Mouse (Mus musculus) kidney, postnatal 36 days (tissue): Measurements from ENCODE around the gene Rimbp2.

Experiments
- DNase-seq, 2 experiments: peaks; one replicate each; pipeline ENCODE4 v3.0.0; 2021 to 2022; ENCODE audit warnings: mixed read lengths in 2 of 2

Gene Rimbp2

DNA sequence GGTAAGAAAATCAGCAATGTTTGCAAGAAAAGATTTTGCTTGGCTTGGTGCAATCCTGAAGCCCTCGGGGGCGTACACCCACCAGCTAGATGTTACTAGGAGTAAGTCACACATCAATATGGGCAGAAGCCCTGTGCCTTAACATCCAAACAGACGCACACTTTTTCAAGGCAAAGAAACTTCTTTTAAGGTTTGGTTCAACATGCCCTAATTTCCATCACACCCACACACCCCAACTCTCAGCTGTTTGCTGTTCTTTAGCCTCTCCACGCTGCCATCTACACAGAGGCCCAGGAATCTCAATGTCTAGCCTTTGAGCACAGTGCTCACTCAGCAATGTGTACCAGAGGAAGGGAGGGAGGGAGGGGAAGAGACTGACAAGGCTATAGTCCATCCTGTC is 28.2 kb downstream of the Rimbp2 start:
- DNase-seq = no peak

- DNase-seq = no peak
Measured at GRCm38 (mm10) chr5:128920112-128920511, 33.2 kb downstream of the Rimbp2 start.

- DNase-seq = peak; percentile 54 to 85
Measured at GRCm38 (mm10) chr5:128917116-128917959, 35.9 kb downstream of the Rimbp2 start.

DNA sequence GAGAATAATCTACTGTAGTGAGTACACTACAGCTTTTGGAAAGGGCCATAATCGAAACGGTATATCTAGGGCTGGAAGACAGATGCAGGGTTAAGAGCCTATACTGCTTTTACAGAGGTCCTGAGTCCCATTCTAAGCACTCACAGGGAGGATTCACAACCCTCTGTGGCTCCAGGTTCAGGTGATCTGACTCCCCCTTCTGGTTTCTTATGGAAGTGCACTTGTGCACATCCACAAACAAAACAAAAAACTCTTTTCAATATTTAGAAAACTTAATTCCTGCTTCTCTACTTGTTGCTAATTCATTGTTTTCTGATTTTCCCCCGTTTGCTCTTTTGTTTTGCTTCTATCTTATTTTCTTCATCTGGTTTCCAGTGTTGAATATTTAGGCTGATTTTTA is 39.5 kb downstream of the Rimbp2 start:
- DNase-seq = no peak

DNA sequence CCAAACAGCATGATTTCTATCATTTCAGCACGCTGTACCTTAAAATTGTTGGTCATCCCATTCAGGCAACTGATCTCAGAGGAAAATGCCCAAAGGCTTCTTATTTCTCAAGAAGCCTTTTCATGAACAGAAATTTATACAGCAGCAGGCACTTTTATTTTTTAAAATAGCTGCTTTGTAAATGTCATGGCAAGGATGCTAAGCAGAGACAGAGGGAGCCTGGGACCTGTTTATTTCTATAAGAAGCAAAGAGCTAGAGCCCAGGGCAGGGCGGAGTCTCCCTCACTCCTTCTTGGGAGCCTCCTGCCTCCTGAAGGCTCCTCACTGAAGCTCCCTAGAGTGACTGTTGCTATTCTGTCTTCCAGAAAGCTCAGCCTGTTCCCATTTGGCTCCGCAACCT is 40.9 kb downstream of the Rimbp2 start:
- DNase-seq = no peak

- no peak for DNase-seq
Measured at GRCm38 (mm10) chr5:128911593-128911992, 41.7 kb downstream of the Rimbp2 start.

DNA sequence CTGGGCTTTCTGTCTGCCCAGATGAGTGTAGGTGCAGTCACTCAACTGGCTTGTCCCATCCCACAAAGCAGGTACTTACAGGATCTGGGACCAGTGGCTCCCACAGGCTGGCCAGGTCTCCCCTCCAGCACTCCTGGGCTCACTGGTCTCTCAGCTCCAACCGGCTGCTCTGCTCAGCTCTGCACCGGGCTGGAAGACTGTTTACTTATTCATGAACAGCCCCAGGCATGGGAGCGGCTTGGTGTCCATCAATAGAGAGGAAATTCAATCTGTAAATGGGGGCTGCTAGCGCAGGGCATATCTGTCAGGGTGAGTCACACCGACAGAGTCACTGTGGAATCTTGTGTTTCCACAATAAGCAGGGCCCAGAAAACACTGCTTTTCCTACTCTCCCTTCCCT is 49.2 kb downstream of the Rimbp2 start:
- no peak for DNase-seq

DNA sequence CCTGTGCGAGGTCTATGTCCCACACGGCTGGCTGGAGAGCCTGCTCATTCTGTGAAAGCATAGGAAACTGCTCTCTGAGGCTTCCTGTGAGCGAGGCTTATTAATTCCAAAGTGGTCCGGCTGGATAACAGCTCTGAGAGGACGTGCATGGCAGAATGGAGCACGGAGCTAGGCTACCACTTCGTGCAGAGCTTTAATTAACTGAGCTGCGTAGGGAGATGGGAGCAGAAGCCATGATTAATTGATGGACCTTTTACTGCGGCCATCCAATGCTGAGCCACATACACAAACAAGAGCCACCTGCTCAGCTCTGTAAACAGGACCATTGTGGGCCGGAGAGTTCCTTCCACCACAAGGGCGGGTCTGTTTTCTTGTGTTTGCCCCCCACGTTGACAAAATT is 50.2 kb downstream of the Rimbp2 start:
- no peak for DNase-seq

DNA sequence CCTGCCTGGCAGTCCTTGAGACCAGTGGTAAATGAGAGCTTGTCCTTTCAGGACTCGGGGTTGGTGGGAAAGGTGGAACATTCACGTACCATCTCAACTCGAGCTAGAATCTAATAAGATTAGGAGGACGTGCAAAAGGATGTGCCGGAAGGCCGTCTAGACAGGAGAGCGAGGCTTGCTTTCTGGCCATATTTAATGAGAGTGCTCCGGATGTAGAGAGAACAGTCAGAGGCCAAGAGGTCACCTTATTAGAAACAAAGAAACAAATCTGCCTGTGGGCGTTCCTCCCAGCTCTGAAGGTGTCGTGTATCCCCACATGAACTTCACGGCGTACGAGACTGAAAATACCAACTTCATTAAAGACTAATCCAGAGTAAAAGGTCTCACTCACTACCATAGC is 53.3 kb downstream of the Rimbp2 start:
- DNase-seq = no peak

DNA sequence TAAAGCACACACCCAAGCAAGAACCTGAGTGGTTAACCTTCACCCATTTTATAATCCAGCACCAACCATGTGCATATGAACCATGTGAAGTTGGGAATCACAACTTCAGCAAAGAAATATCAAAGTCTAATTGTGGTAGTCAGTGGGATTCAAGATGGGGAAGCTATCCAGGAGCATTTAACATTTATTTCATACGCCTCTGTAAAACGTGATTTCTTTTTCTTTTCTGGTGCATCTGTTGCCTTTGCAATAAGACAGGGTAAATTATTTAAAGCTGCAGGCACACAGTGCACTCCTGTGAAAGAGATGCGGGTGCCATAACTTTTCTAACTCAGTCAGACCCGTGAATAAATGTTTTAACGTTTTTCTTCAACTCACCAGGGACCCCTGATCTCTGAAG is 58.4 kb downstream of the Rimbp2 start:
- DNase-seq = no peak

GRCm38 (mm10) chr5:128887546-128887945 is 65.7 kb downstream of the Rimbp2 start:
- peak; percentile 30 to 38 for DNase-seq

DNA sequence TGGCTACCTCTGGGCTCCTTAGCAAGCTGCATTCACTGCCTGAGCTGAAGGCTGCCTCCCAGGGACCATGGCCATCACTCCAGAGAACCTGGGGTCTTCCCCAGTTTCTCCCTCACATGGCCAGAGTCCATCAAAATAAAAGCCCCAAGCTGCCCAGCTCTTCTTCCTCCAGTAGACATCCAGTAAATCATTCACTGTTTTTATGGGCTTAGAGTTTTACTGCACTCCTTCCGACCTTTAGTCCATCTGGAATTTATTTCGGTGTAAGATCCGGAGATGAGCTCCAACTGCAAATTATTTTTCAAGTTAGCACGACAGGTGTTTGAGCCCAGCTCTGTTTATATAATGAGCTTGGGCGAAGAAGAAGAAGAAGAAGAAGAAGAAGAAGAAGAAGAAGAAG is 69.0 kb downstream of the Rimbp2 start:
- peak; percentile 22 to 32 for DNase-seq

- DNase-seq = peak in 1 of 2 experiments; percentile 35
Measured at GRCm38 (mm10) chr5:128879092-128879491, 74.2 kb downstream of the Rimbp2 start.

- DNase-seq = peak; percentile 22 to 39
Measured at GRCm38 (mm10) chr5:128877425-128878035, 75.8 kb downstream of the Rimbp2 start.

DNA sequence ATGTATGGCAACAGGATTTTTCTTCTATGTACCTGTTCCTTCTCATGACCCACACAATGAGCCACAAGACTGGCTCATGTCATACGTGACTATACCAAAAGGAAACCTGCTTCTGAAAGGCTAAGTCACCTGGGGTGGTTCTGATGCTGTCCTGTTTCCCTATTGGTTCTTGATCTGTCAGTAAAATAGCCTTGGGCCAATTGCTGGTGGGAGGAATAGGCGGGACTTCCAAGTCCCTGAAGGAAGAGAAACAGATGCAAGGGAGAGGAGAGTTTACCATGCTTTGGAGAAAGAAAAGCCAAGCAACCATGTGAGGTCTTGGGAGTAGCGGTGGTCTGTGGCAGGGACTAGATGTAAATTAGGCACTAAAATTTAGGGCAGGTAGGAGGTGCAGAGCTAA is 81.6 kb downstream of the Rimbp2 start:
- no peak for DNase-seq

DNA sequence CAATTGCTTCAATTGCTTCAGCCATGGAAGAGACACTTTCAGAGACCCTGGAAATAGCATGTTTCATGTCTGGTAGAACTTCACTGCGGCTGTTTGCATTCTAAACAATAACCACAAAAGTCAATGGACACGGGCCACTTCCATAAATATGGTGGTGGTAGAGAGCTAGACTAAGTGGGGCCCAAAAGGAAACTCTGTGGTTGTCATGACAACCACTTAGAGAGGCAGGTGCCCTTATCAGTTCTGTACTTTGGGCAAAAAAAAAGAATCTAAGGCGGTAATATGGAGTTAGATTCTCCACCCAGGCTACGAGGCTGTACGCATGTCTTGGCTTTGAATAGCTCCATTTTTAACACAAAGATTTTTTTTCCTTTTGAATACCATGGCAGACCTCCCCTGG is 86.5 kb downstream of the Rimbp2 start:
- DNase-seq = no peak

DNA sequence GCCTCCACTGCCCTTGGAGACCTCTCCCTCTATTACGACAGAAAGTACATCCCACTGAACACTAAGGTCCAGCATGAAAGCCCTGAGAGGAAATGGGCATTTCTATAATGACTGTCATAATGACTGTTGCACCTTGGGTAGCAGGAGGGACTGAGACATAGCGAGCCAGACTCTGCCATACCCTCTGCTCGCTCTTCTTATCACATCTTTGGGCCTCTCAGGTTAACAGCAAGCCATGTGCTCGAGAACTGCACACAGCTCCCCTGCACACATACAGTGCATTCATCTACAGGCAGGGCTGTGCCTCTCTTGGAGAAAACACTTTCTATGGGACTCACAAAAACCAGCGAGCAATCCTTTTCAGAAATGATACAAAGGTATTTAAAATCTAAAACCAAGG is 87.0 kb downstream of the Rimbp2 start:
- no peak for DNase-seq

- DNase-seq = no peak
Measured at GRCm38 (mm10) chr5:128863497-128863896, 89.8 kb downstream of the Rimbp2 start.

- no peak for DNase-seq
Measured at GRCm38 (mm10) chr5:128860907-128861306, 92.4 kb downstream of the Rimbp2 start.

GRCm38 (mm10) chr5:128852791-128853190 is 100.5 kb downstream of the Rimbp2 start:
- DNase-seq = peak; percentile 6 to 64

DNA sequence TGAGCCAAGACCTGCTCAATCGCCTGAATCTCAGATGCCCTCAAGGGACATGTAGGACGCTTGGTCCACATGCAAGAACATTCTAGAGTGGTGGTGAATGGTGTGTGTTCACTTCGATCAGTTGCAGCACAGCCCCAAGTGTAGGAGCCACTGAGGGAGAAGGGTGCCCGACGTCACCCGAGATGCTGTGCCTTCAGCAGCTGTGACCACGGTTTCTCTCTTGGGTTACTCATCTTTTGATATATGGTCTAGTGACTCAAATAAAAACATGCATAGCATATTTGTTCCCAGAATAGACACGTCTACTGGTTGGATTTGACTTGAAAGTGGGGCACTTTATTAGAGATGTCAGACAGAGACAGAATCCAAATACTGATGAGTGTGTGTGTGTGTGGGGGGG is 105.5 kb downstream of the Rimbp2 start:
- no peak for DNase-seq

- no peak for DNase-seq
Measured at GRCm38 (mm10) chr5:128846433-128847040, 106.7 kb downstream of the Rimbp2 start.

- no peak for DNase-seq
Measured at GRCm38 (mm10) chr5:128845033-128845432, 108.3 kb downstream of the Rimbp2 start.

- no peak for DNase-seq
Measured at GRCm38 (mm10) chr5:128843982-128844381, 109.3 kb downstream of the Rimbp2 start.
